11 mouse cellular contexts compared by ENCODE assay signal in the genomic region with DNA sequence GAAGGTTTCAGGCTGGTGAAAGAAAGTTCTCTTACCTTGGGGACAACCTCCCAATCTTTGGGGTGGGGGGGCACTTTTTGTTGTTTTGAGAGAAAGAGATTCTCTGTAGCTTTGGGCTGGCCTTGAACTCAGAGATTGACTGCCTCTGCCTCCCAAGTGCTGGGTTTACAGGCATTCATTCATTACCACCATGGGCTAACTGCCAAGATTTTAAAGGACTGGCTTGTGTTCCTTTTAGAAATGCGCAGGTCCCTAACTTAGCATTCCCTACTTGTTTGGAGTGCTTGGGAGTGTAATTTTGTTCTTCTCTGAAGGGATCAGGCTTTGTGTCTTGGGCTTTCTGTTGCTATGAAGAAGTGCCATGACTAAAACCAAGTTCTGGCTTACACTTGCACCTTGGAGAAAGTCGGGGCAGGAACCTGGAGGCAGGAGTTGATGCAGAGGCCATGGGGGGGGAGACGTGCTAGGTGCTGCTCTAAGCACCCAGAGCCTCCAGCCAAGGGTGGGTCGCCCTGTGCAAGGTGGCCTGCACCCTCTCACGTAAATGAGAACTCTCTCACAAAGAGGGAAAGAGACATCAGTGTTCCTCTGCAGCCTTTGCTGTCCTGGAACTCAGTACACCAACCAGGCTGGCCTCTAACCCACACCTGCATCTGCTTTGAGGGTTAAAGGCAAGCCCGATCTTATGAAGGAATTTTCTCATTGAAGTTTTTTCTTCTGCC. TPM values are rescaled to one million over a fixed set of nuclear protein-coding genes. Genes with fewer than 3 reads are reported as not detected.
A peak's percentile ranks its signal among the peaks of the same experiment; 100 is the strongest.
DNase-seq lines count a peak whose midpoint lies in the region; ATAC-seq and TF ChIP-seq lines count a peak whose summit lies in the region.
"Had no signal": no experiment of that assay in that cellular context is flagged by ENCODE, and none has a peak within 500 bp of the region (broad histone marks: within the 10 kb centered on the region; RNA-seq: fewer than 3 reads in every experiment).

No protein-coding gene starts in this region.

- no peak for ATAC-seq in heart, embryonic 11.5 days (replicated peaks; ENCODE audit: insufficient number of reproducible peaks, low FRiP score, low TSS enrichment)
- no peak for ATAC-seq in liver, postnatal 0 days

- peak overlapping the region; percentile 96 for H3K4me2 ChIP-seq in heart, embryonic 11.5 days
- peak overlapping the region; percentile 97 for H3K4me2 ChIP-seq in liver, postnatal 0 days (ENCODE audit: low read depth, low read length)

- TF ChIP-seq EP300 in liver, postnatal 0 days (IDR thresholded peaks at IDR 0.05; ENCODE audit: low read depth) = no peak

- peak overlapping the region; percentile 90 for H3K4me3 ChIP-seq in heart, embryonic 11.5 days (ENCODE audit: low read depth, low read length)
- H3K4me3 ChIP-seq in ES-E14 (ENCODE audit: insufficient read depth in 1 of 2, low read depth in 1 of 2, low read length in 2 of 2, poor library complexity in 1 of 2, severe bottlenecking in 1 of 2) = peak overlapping the region; percentile 90 to 98
- H3K4me3 ChIP-seq in hindbrain, embryonic 10.5 days = peak overlapping the region; percentile 83
- H3K4me3 ChIP-seq in liver, postnatal 0 days (ENCODE audit: low read depth, low read length) = peak overlapping the region; percentile 89

- peak overlapping the region; percentile 92; the same call in 1 of the 2 replicates for H3K27ac ChIP-seq in heart, embryonic 11.5 days (ENCODE audit: low read depth, low read length)
- no peak overlapping the region; the same call in 1 of the 2 replicates for H3K27ac ChIP-seq in ES-E14 (ENCODE audit: insufficient read depth, low read depth, low read length, poor library complexity, severe bottlenecking)
- no peak overlapping the region for H3K27ac ChIP-seq in hindbrain, embryonic 10.5 days
- H3K27ac ChIP-seq in liver, postnatal 0 days (ENCODE audit: low read depth) = peak overlapping the region; percentile 95

- H3K9ac ChIP-seq in heart, embryonic 11.5 days (ENCODE audit: low read depth, low read length) = peak overlapping the region; percentile 98; the same call in 1 of the 2 replicates
- H3K9ac ChIP-seq in ES-E14 (ENCODE audit: insufficient read depth, low read depth, low read length, poor library complexity, severe bottlenecking) = peak overlapping the region; percentile 99; the same call in 1 of the 2 replicates
- peak overlapping the region; percentile 98 for H3K9ac ChIP-seq in liver, postnatal 0 days (replicated peaks)

- H3K9me3 ChIP-seq in heart, embryonic 11.5 days (replicated peaks; ENCODE audit: control insufficient read depth, low read length) = no peaks in the 10 kb centered on the region
- no peaks in the 10 kb centered on the region for H3K9me3 ChIP-seq in ES-E14 (ENCODE audit: control insufficient read depth, insufficient read depth, low read depth, low read length)
- H3K9me3 ChIP-seq in hindbrain, embryonic 10.5 days = no peaks in the 10 kb centered on the region
- H3K9me3 ChIP-seq in liver, postnatal 0 days (ENCODE audit: low read length) = no peaks in the 10 kb centered on the region

- peaks cover 9% of the 10 kb centered on the region for H3K4me1 ChIP-seq in heart, embryonic 11.5 days (ENCODE audit: control insufficient read depth, insufficient read depth, low read length)
- peaks cover 0 to 2% of the 10 kb centered on the region in 2 experiments; a peak in 2 of 4 replicates for H3K4me1 ChIP-seq in ES-E14 (ENCODE audit: control insufficient read depth in 2 of 2, insufficient read depth in 2 of 2, low read length in 2 of 2, poor library complexity in 1 of 2)
- peaks cover 24% of the 10 kb centered on the region for H3K4me1 ChIP-seq in hindbrain, embryonic 10.5 days (replicated peaks)
- peaks cover 12% of the 10 kb centered on the region for H3K4me1 ChIP-seq in liver, postnatal 0 days (ENCODE audit: insufficient read depth)

- no peak for TF ChIP-seq CTCF in liver, postnatal 0 days (IDR thresholded peaks at IDR 0.05; ENCODE audit: low read depth)

- H3K27me3 ChIP-seq in heart, embryonic 11.5 days (ENCODE audit: control insufficient read depth, insufficient read depth, low read length) = no peaks in the 10 kb centered on the region
- H3K27me3 ChIP-seq in hindbrain, embryonic 10.5 days (ENCODE audit: insufficient read depth, poor library complexity, severe bottlenecking) = no peaks in the 10 kb centered on the region
- H3K27me3 ChIP-seq in liver, postnatal 0 days (ENCODE audit: insufficient read depth, low read length) = no peaks in the 10 kb centered on the region

- in situ Hi-C loops in ES-E14 (cut with MboI; ENCODE audit: low sequenced_read_pairs in 2 of 2, unreplicated experiment in 2 of 2) = no loop called here

- WGBS in heart, embryonic 11.5 days (ENCODE audit: insufficient replicate concordance) = 87% methylated on average over 6 of the region's 6 CpGs
- 93% methylated on average over 6 of the region's 6 CpGs for WGBS in hindbrain, embryonic 10.5 days
- WGBS in liver, postnatal 0 days (ENCODE audit: insufficient replicate concordance) = 72% methylated on average over 6 of the region's 6 CpGs

- H3K36me3 ChIP-seq in heart, embryonic 11.5 days (ENCODE audit: control insufficient read depth, insufficient read depth, low read length) = peaks cover 17% of the 10 kb centered on the region
- peaks cover 29% of the 10 kb centered on the region for H3K36me3 ChIP-seq in ES-E14 (ENCODE audit: control insufficient read depth, insufficient read depth, low read length, poor library complexity, severe bottlenecking)
- H3K36me3 ChIP-seq in hindbrain, embryonic 10.5 days = peaks cover 30% of the 10 kb centered on the region
- peaks cover 23% of the 10 kb centered on the region for H3K36me3 ChIP-seq in liver, postnatal 0 days (replicated peaks; ENCODE audit: insufficient read depth, low read length)

- no peak for DNase-seq in heart, adult 18-20 months
- no peak for DNase-seq in ES-E14 (ENCODE audit: low read depth, low spot score)
- DNase-seq in hindbrain, embryonic 10.5 days (ENCODE audit: low spot score) = no peak
- DNase-seq in liver, postnatal 0 days = no peak
- DNase-seq in embryo, embryonic 9.5 days (ENCODE audit: extremely low spot score) = no peak
- DNase-seq in right cerebral cortex, adult 2 months (ENCODE audit: low spot score in 2 of 2) = no peak
- DNase-seq in cerebellum, adult 11-12 months = no peak
- DNase-seq: cerebellum, adult 2 months; kidney, adult 18-20 months; right cerebral cortex, adult 18-20 months had no signal

TF ChIP-seq in ES-E14, 5 proteins besides CTCF, POLR2A, EP300 and RAD21:
- no peak for TF ChIP-seq ZNF384 (IDR thresholded peaks at IDR 0.05; ENCODE audit: low read depth, low read length)
- TF ChIP-seq ZC3H11A (IDR thresholded peaks at IDR 0.05; ENCODE audit: borderline replicate concordance, low read depth, low read length) = no peak
- no peak for TF ChIP-seq CHD2 (IDR thresholded peaks at IDR 0.05; ENCODE audit: low read depth, low read length)
- TF ChIP-seq HCFC1 (IDR thresholded peaks at IDR 0.05; ENCODE audit: borderline replicate concordance, insufficient read depth, low read length) = no peak
- TF ChIP-seq MAFK (IDR thresholded peaks at IDR 0.05; ENCODE audit: insufficient read depth, low read depth, low read length) = no peak

RNA-seq across cellular contexts. Expression of gene Rpl13, which starts 2.1 kb away (rescaled TPM):
- polyA plus RNA-seq in heart, embryonic 11.5 days (2014; fragmentation: Nextera tagmentation; extraction: Ambion mirVana) = 1,217 and 1,331 TPM in 2 replicates
- total RNA-seq in heart, adult 18-20 months (2021) = 100 to 1,000 TPM; 462 to 489 TPM
- total RNA-seq in ES-E14 (2012; rRNA removed) = 2,643 and 2,912 TPM in 2 replicates
- polyA plus RNA-seq in hindbrain, embryonic 10.5 days (2016; fragmentation: Nextera tagmentation; extraction: Ambion mirVana) = 1,248 and 1,330 TPM in 2 replicates
- polyA plus RNA-seq in liver, postnatal 0 days (2015; fragmentation: Nextera tagmentation; extraction: Ambion mirVana) = 811 and 871 TPM in 2 replicates

RNA-seq across cellular contexts. Expression of gene Cpne7, which starts 13.0 kb away (rescaled TPM):
- polyA plus RNA-seq in heart, embryonic 11.5 days (2014; fragmentation: Nextera tagmentation; extraction: Ambion mirVana) = 0.27 and 0.31 TPM in 2 replicates
- 1 to 10 TPM in 1 of 2 experiments, under 1 TPM in 1; 0.62 to 1.1 TPM for total RNA-seq in heart, adult 18-20 months (2021)
- total RNA-seq in ES-E14 (2012; rRNA removed) = 1.8 and 4.9 TPM in 2 replicates
- polyA plus RNA-seq in hindbrain, embryonic 10.5 days (2016; fragmentation: Nextera tagmentation; extraction: Ambion mirVana) = 0.12 and 0.63 TPM in 2 replicates
- 0.06 TPM in 2 replicates for polyA plus RNA-seq in liver, postnatal 0 days (2015; fragmentation: Nextera tagmentation; extraction: Ambion mirVana)

RNA-seq across cellular contexts. Expression of gene Spg7, which starts 41.5 kb away (rescaled TPM):
- polyA plus RNA-seq in heart, embryonic 11.5 days (2014; fragmentation: Nextera tagmentation; extraction: Ambion mirVana) = 48.7 and 49.4 TPM in 2 replicates
- total RNA-seq in heart, adult 18-20 months (2021) = 10 to 100 TPM; 94.2 to 100.0 TPM
- total RNA-seq in ES-E14 (2012; rRNA removed) = 106 and 160 TPM in 2 replicates
- polyA plus RNA-seq in hindbrain, embryonic 10.5 days (2016; fragmentation: Nextera tagmentation; extraction: Ambion mirVana) = 56.6 and 58.2 TPM in 2 replicates
- 16.9 and 18.3 TPM in 2 replicates for polyA plus RNA-seq in liver, postnatal 0 days (2015; fragmentation: Nextera tagmentation; extraction: Ambion mirVana)

RNA-seq across cellular contexts. Expression of gene Sult5a1, which starts 53.9 kb away (rescaled TPM):
- polyA plus RNA-seq in heart, embryonic 11.5 days (2014; fragmentation: Nextera tagmentation; extraction: Ambion mirVana) = 6.6 and 8.1 TPM in 2 replicates
- 1 to 10 TPM in 1 of 2 experiments, under 1 TPM in 1; 0.82 to 1.3 TPM for total RNA-seq in heart, adult 18-20 months (2021)
- total RNA-seq in ES-E14 (2012; rRNA removed) = 3.1 and 3.3 TPM in 2 replicates
- polyA plus RNA-seq in hindbrain, embryonic 10.5 days (2016; fragmentation: Nextera tagmentation; extraction: Ambion mirVana) = 4.3 and 5.8 TPM in 2 replicates
- 2.4 and 4.0 TPM in 2 replicates for polyA plus RNA-seq in liver, postnatal 0 days (2015; fragmentation: Nextera tagmentation; extraction: Ambion mirVana)

Comparison
In these comparisons a context has a peak if more than half of its experiments do, and no peak if none do; other contexts are left out.
1. H3K27ac ChIP-seq: peak in heart, embryonic 11.5 days (single experiment) and liver, postnatal 0 days (single experiment); none in ES-E14 (single experiment) and hindbrain, embryonic 10.5 days (single experiment).
2. Peak in every context shown above with its lines, with median percentiles within 50 percentile points of each other: H3K4me3 ChIP-seq and H3K9ac ChIP-seq.